Mouse (Mus musculus) olfactory bulb, adult 2 months (tissue): ENCODE data around the gene Eya3.

Experiments used
- CTCF ChIP-seq: fragments of 200-500 bp; IDR thresholded peaks from 2 replicates; pipeline ENCODE4 v1.5.1; 2012; ENCODE audit warnings: low read depth, mild to moderate bottlenecking, low read length, moderate library complexity; ENCODE audit not compliant: insufficient read depth
- POLR2A ChIP-seq: fragments of 200-500 bp; IDR thresholded peaks from 2 replicates; pipeline ENCODE4 v1.6.1; 2012; ENCODE audit warnings: mild to moderate bottlenecking, low read depth, low read length, moderate library complexity; ENCODE audit not compliant: insufficient read depth

GRCm38 (mm10) chr4:132728233-132728632 is 89.4 kb downstream of the Eya3 start:
- no peak for TF ChIP-seq CTCF
- no peak for TF ChIP-seq POLR2A
